Mouse (Mus musculus): ENCODE results near the gene Mga.

Mga gene

GRCm38 (mm10) chr2:119897090-119897732 lies at the start of gene Mga:
TSS of gene Mga (plus strand) at chr2:119897228.
- DNase-seq (ENCODE audit: low spot score), result peak; percentile 98

- DNase-seq (ENCODE audit: low spot score), result no peak
Measured at GRCm38 (mm10) chr2:119853811-119854210, 43.2 kb upstream of the Mga start.

- DNase-seq (ENCODE audit: low spot score), result no peak
Measured at GRCm38 (mm10) chr2:119855310-119855850, 41.6 kb upstream of the Mga start.

- DNase-seq (ENCODE audit: low spot score), result no peak
Measured at GRCm38 (mm10) chr2:119857341-119857740, 39.7 kb upstream of the Mga start.

GRCm38 (mm10) chr2:119864484-119864883 lies 32.5 kb upstream of the Mga start:
- DNase-seq (ENCODE audit: low spot score), result no peak

GRCm38 (mm10) chr2:119872371-119873104 lies 24.5 kb upstream of the Mga start:
- peak; percentile 52 for DNase-seq (ENCODE audit: low spot score)

GRCm38 (mm10) chr2:119873105-119873464 lies 23.9 kb upstream of the Mga start:
- peak; percentile 39 for DNase-seq (ENCODE audit: low spot score)

- DNase-seq (ENCODE audit: low spot score), result no peak
Measured at GRCm38 (mm10) chr2:119875981-119876380, 21.0 kb upstream of the Mga start.

- no peak for DNase-seq (ENCODE audit: low spot score)
Measured at GRCm38 (mm10) chr2:119887201-119887600, 9.8 kb upstream of the Mga start.

- DNase-seq (ENCODE audit: low spot score), result no peak
Measured at GRCm38 (mm10) chr2:119896553-119897089, 407 bp upstream of the Mga start.

GRCm38 (mm10) chr2:119898141-119898594 lies 1.1 kb downstream of the Mga start:
- peak; percentile 81 for DNase-seq (ENCODE audit: low spot score)

GRCm38 (mm10) chr2:119916007-119916406 lies 19.0 kb downstream of the Mga start:
- no peak for DNase-seq (ENCODE audit: low spot score)

- no peak for DNase-seq (ENCODE audit: low spot score)
Measured at GRCm38 (mm10) chr2:119917631-119918369, 20.8 kb downstream of the Mga start.

- peak; percentile 56 for DNase-seq (ENCODE audit: low spot score)
Measured at GRCm38 (mm10) chr2:119970571-119970970, 73.5 kb downstream of the Mga start.

GRCm38 (mm10) chr2:119971316-119971715 lies 74.3 kb downstream of the Mga start:
- DNase-seq (ENCODE audit: low spot score), result no peak

- DNase-seq (ENCODE audit: low spot score), result peak; percentile 94
Measured at GRCm38 (mm10) chr2:119971837-119972536, 75.0 kb downstream of the Mga start.

- no peak for DNase-seq (ENCODE audit: low spot score)
Measured at GRCm38 (mm10) chr2:119972537-119972879, 75.5 kb downstream of the Mga start, which contains the start of gene Mapkbp1. TSS of gene Mapkbp1 (plus strand) at chr2:119972699.

- no peak for DNase-seq (ENCODE audit: low spot score)
Measured at GRCm38 (mm10) chr2:119980343-119980986, 83.4 kb downstream of the Mga start.

GRCm38 (mm10) chr2:119981631-119982030 lies 84.6 kb downstream of the Mga start:
- DNase-seq (ENCODE audit: low spot score), result no peak

GRCm38 (mm10) chr2:119985871-119986270 lies 88.8 kb downstream of the Mga start:
- no peak for DNase-seq (ENCODE audit: low spot score)

- no peak for DNase-seq (ENCODE audit: low spot score)
Measured at GRCm38 (mm10) chr2:119986369-119986768, 89.3 kb downstream of the Mga start.

Measured in c-Kit-positive CD71-positive TER-119-positive erythroid progenitor cells, embryonic 14.5 days (primary cell).